Mouse (Mus musculus) testis, adult 2 months (tissue): ENCODE results near the gene Wdr86.

Source experiments
- CTCF ChIP-seq: fragments of 200-500 bp; IDR thresholded peaks from 2 replicates; pipeline ENCODE4 v1.5.1; 2012; ENCODE audit warnings: low read depth, mild to moderate bottlenecking, inconsistent platforms, low read length, moderate library complexity; ENCODE audit not compliant: control insufficient read depth, insufficient read depth, insufficient replicate concordance
- POLR2A ChIP-seq: fragments of 200-500 bp; IDR thresholded peaks from 2 replicates; pipeline ENCODE4 v1.6.1; 2012; ENCODE audit warnings: low read depth, mild to moderate bottlenecking, inconsistent platforms, low read length, moderate library complexity; ENCODE audit not compliant: control insufficient read depth

DNA sequence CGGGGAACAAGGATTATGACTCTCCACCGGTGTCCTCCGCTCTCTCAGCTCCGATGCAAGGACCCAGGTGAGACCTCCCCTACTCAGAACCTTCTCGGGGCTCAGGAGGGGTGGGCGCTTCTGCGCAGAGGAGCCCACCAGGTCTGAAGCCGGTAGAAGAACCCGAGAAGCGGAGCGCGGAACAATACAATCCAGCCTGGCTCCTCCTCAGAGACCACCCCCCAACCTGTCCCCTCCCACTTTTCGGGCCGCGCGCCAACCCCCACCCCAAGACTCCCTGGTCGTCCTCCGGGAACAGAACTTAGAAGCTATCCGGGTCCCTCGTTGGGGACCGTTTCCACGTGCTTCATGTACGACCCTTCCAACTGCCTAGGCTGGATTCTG lies at the start of gene Wdr86:
- no peak for TF ChIP-seq CTCF
- TF ChIP-seq POLR2A = no peak
